Mouse (Mus musculus) midbrain, embryonic 11.5 days (tissue): ENCODE data around the gene Cd248. TPM values are rescaled to one million over a fixed set of nuclear protein-coding genes. Genes with fewer than 3 reads are reported as not detected.

ENCODE experiments used
- ATAC-seq: fragments of 200-750 bp; cut with Nextera tagmentation; 2 replicates; pipeline ENCODE4 v1.8.0; 2017; ENCODE audit warnings: moderate TSS enrichment, moderate library complexity; ENCODE audit not compliant: low FRiP score
- DNase-seq: peaks from one replicate; pipeline ENCODE4 v3.0.0; 2015; ENCODE audit warnings: low spot score; ENCODE audit errors: missing footprints
- H3K27ac ChIP-seq: fragments of 300-500 bp; sonication (generic); 2 replicates; pipeline ENCODE4 v1.5.1; 2014; ENCODE audit warnings: low read depth, low read length
- H3K27me3 ChIP-seq: fragments of 300-500 bp; sonication (generic); 2 replicates; pipeline ENCODE4 v1.6.1; 2014; ENCODE audit warnings: mild to moderate bottlenecking, low read length, moderate library complexity, mixed read lengths; ENCODE audit not compliant: control insufficient read depth, insufficient read depth
- H3K36me3 ChIP-seq: fragments of 300-500 bp; sonication (generic); 2 replicates; pipeline ENCODE4 v1.6.1; 2014; ENCODE audit warnings: mild to moderate bottlenecking, low read length, moderate library complexity, mixed read lengths; ENCODE audit not compliant: control insufficient read depth, insufficient read depth
- H3K4me1 ChIP-seq: fragments of 300-500 bp; sonication (generic); 2 replicates; pipeline ENCODE4 v1.6.1; 2014; ENCODE audit warnings: low read length; ENCODE audit not compliant: control insufficient read depth, insufficient read depth
- H3K4me2 ChIP-seq: fragments of 300-500 bp; sonication (generic); 2 replicates; pipeline ENCODE4 v1.6.1; 2014; ENCODE audit warnings: mild to moderate bottlenecking, moderate library complexity
- H3K4me3 ChIP-seq: fragments of 300-500 bp; sonication (generic); 2 replicates; pipeline ENCODE4 v1.5.1; 2014; ENCODE audit warnings: low read depth, low read length
- H3K9ac ChIP-seq: fragments of 300-500 bp; sonication (generic); 2 replicates; pipeline ENCODE4 v1.6.1; 2014; ENCODE audit warnings: low read length
- H3K9me3 ChIP-seq: fragments of 300-500 bp; sonication (generic); 2 replicates; pipeline ENCODE4 v1.6.1; 2016; ENCODE audit warnings: low read length; ENCODE audit not compliant: control insufficient read depth
- WGBS: fragments of 180-500 bp; shearing (Covaris S2); extraction: QIAGEN DNeasy Blood & Tissue Kit; methylation state at CpG from one replicate; pipeline ENCODE4 v1.1.7; 2014; 5-methylcytosine and 5-hydroxymethylcytosine counted together
- polyA plus RNA-seq: library from polyadenylated mRNA; unstranded; fragments of >200 nt; fragmentation: Nextera tagmentation; extraction: Ambion mirVana; gene quantifications from 2 replicates; pipeline ENCODE4 v1.2.1, GENCODE M21; 2014

The Cd248 gene
- polyA plus RNA-seq, 1 experiment from 2014 or later = 32.2 TPM

DNA sequence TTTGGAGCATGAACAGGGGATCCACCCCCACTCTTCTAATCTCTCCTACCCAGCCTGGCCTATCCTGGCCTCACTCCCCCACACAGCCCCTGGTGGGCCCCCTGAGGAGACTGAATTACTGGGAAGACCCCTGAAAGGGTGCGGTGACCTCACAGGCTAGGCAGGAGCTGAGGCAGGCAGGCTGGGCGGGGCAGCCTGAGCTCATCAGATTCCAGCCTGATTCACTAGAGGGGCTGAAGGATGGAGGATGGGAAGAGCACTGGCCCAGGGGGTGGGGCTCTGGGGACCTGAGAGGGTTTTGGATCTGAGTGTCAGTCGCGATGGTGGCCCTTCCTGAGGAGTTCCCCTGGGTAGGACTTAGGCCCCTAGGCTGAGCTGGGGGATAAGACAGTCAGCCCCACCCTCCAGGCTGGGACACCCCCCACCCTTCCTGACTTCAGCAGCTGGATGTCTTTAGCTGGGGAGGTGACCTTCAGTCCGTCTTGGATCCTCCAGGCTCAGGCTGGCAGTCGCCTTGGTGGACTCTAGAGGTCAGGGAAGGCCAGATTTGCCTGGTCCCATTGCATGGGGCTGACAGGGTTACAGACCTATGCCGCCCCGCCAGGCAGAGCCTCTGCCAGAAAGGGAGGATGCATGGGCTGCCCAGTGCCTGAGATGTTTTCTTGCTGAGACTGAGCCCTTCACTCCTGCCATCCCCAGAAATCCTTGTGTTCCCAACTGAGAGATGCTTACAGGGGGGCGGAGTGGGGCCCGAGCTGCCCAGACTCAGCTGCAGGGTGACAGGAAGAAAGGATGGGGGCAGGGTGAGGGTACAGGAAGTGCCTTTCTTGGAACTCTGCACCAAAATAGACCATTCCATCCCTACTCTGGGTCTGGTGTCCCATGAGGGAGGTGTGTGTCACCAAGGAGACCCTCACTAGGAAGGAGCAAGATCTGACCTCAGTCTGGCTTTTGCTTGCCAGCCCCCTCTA lies 8.8 kb upstream of the Cd248 start:
- no peak overlapping the region for H3K27ac ChIP-seq
- DNase-seq = no peak
- H3K9me3 ChIP-seq = no peaks in the 10 kb centered on the region
- no peaks in the 10 kb centered on the region for H3K36me3 ChIP-seq
- peak; percentile 47; the same call in 1 of the 2 replicates for ATAC-seq
- no peak overlapping the region for H3K9ac ChIP-seq
- peaks cover 8% of the 10 kb centered on the region; the same call in 1 of the 2 replicates for H3K4me1 ChIP-seq
- H3K4me3 ChIP-seq = no peak overlapping the region
- no peaks in the 10 kb centered on the region for H3K27me3 ChIP-seq
- no peak overlapping the region for H3K4me2 ChIP-seq
- 13% methylated on average over 10 of the region's 10 CpGs for WGBS

DNA sequence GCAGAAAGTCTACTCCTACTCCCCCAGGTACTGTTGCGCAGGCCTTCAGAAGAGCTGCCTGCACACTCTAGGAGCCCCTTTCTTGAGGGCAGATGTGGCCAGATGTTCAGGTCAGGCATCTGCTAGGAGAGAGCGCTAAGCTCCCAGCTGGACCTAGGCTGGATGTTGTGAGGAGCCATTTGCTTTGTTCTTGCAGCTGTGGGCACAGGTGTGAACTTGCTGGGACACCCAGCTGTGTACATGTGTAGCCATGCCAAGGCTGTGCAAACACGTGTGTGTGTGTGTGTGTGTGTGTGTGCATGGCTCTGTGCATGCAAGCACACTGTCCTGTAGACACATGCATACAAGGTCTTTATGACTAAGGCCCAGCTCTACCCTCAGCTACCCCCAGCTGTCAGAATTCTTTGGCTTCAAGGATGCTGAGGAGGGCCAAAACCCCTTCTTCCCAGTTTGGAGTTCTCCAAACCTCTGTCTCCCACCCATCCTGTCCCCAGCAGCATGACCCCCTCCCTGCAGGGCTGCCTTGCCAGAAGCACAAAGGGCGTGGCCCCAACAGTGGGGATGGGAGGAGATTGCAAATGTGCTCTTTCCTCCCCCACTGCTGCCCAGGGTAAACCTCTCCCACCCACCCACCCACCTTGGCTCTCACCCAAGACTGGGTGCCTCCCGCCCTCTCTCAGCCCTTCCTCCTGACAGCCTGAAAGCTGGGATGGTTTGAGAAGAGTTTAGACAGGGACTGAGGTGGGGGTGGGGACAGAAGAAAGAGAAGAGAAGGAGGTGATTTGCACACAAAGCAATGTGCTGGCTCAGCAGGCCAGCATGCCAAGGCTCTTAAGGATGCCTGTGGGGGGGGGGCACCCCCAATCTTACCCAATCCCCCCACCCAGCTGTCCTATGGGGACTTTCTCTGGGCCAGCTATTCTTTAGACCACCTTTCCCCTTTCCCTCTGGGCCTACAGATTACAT lies 7.2 kb upstream of the Cd248 start:
- Histone ChIP-seq H3K4me1 (peaks cover 8% of the 10 kb centered on the region; the same call in 1 of the 2 replicates), H3K27me3 (no peaks in the 10 kb centered on the region), H3K9ac (no peak overlapping the region), H3K4me2 (no peak overlapping the region), H3K27ac (no peak overlapping the region), H3K36me3 (no peaks in the 10 kb centered on the region), H3K9me3 (no peaks in the 10 kb centered on the region), H3K4me3 (no peak overlapping the region)
- no peak for DNase-seq
- 41% methylated on average over 5 of the region's 5 CpGs for WGBS
- no peak for ATAC-seq

DNA sequence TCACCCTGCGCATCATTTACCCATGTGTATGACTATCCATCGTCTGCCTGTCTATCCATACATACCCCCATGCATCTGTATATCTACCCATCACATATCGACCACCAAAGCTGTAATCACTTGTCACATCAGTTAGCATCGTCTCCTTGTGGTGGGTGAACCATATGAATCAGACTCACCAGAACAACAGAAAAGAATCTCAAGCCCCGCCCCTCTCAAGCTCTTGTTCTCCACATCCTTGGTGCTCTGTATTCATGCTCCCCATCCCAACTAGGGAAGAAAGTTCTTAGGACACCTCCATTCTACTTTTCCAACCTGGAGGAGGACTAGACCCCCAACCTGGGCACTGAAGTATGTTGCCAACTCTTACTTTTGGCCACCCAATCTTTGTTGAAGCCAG lies 5.8 kb upstream of the Cd248 start:
- WGBS = 91% methylated on average over 5 of the region's 5 CpGs
- DNase-seq (no peak), ATAC-seq (no peak)
- H3K4me1 ChIP-seq = peaks cover 8% of the 10 kb centered on the region; the same call in 1 of the 2 replicates
- H3K36me3 ChIP-seq = no peaks in the 10 kb centered on the region
- no peak overlapping the region for H3K4me3 ChIP-seq
- no peaks in the 10 kb centered on the region for H3K9me3 ChIP-seq
- H3K4me2 ChIP-seq = no peak overlapping the region
- H3K27me3 ChIP-seq = 0 out of 2 replicates have a peak, but pooled peaks cover 2% of the 10 kb centered on the region
- H3K9ac ChIP-seq = no peak overlapping the region
- H3K27ac ChIP-seq = no peak overlapping the region

DNA sequence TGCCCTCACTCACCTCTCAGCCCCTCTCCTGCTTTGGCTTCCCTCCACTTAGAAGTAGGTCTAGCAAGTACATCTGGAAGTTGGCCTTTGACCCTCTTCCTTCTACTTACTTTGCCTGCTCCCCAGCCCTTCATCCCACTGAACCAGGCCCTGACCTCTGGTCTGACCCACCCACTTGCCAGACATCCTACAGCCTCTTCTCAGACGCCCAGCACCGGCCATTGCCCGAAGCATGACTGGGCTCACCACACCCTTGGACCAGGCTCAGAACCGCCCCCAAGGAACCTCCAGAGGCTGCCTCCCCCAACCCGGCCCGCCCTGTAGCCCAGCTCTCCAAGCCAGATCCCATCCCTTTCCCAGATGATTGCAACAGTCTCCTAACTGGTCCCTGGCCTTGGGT lies 5.4 kb upstream of the Cd248 start:
- DNase-seq = no peak
- 84% methylated on average over 6 of the region's 6 CpGs for WGBS
- Histone ChIP-seq H3K4me1 (peaks cover 8% of the 10 kb centered on the region), H3K36me3 (no peaks in the 10 kb centered on the region), H3K27me3 (peaks cover 5% of the 10 kb centered on the region; the same call in 1 of the 2 replicates), H3K9me3 (no peaks in the 10 kb centered on the region), H3K9ac (no peak overlapping the region), H3K27ac (no peak overlapping the region), H3K4me3 (no peak overlapping the region), H3K4me2 (no peak overlapping the region)
- no peak for ATAC-seq

DNA sequence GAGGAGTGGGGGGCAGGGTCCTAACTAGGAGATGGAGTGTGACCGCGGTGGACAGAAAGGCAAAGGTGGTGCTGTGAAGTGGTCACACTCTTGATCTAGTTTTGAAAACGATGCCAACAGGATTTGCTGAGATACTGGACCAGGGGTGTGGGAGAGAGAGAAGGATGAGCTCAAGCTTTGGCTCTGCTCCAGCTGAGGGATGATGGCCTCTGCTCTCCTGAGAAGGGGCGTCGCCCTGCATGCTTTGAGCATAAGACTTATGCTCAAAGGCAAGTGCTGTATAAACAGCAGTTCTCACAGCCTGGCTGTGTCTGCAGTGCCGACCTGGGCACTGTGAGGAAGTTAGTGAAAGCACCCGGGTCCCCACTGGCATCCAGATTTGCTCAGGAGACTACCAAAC lies 2.8 kb upstream of the Cd248 start:
- H3K27ac ChIP-seq = no peak overlapping the region
- DNase-seq (no peak), ATAC-seq (no peak)
- H3K4me1 ChIP-seq = peaks cover 10% of the 10 kb centered on the region
- H3K4me2 ChIP-seq = no peak overlapping the region
- H3K9me3 ChIP-seq = no peaks in the 10 kb centered on the region
- H3K36me3 ChIP-seq = no peaks in the 10 kb centered on the region
- no peak overlapping the region for H3K4me3 ChIP-seq
- 75% methylated on average over 7 of the region's 7 CpGs for WGBS
- H3K27me3 ChIP-seq = peaks cover 31% of the 10 kb centered on the region
- no peak overlapping the region for H3K9ac ChIP-seq

DNA sequence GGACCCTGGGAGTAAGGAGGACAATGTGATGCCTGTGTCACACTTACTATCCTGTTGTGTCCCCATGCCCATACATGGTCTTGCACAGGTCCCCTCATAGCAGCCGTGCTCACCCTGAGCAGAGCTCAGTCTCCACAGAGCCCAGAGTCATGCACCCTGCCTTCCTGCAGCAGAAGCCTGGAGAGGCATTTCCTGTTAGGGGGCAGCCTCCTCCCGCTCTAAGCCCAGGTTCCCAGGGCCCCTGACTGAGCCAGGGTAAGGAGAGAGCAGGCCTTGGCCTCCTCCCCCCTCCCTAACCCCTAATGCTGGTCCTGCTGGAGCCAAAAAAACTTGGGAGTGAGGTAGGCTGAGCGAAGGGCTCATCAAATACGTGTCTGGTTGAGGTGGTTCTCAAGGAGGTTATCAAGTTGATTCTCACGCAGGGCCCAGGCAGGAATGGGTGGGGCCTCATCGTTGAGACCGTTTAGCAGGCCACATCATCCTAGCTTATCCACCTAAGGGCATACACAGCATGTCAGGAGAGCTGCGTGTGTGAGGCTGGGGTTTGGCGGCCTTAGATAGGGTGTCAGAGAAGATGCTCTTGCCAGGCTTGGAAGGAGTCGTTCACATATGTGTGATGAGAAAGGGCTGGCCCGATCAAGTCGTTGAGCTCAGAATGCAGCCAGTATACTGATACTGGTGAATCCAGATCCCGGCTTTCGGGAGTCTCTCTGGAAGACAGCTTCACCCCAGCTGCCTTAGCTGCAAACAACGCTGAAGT lies 658 bp upstream of the Cd248 start:
- Histone ChIP-seq H3K27me3 (peaks cover 39% of the 10 kb centered on the region), H3K4me3 (peak overlapping the region; percentile 33), H3K9ac (peak overlapping the region; percentile 56; the same call in 1 of the 2 replicates), H3K4me1 (peaks cover 20% of the 10 kb centered on the region), H3K36me3 (no peaks in the 10 kb centered on the region), H3K27ac (no peak overlapping the region), H3K4me2 (peak overlapping the region; percentile 78), H3K9me3 (no peaks in the 10 kb centered on the region)
- DNase-seq (peak; percentile 92), ATAC-seq (no peak)
- WGBS = 8% methylated on average over 15 of the region's 15 CpGs

DNA sequence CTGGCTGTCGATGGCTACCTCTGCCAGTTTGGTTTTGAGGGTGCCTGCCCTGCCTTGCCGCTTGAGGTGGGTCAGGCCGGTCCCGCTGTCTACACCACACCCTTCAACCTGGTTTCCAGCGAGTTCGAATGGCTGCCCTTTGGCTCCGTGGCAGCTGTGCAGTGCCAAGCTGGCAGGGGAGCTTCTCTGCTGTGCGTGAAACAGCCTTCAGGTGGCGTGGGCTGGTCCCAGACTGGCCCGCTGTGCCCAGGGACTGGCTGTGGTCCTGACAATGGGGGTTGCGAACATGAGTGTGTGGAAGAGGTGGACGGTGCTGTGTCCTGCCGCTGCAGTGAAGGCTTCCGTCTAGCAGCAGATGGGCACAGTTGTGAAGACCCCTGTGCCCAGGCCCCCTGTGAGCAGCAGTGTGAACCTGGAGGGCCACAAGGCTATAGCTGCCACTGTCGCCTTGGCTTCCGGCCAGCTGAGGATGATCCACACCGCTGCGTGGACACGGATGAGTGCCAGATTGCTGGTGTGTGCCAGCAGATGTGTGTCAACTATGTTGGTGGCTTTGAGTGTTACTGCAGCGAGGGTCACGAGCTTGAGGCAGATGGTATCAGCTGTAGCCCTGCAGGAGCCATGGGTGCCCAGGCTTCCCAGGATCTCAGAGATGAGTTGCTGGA lies 824 bp downstream of the Cd248 start:
- Histone ChIP-seq H3K36me3 (no peaks in the 10 kb centered on the region), H3K9me3 (no peaks in the 10 kb centered on the region), H3K4me3 (peak overlapping the region; percentile 33), H3K27me3 (peaks cover 39% of the 10 kb centered on the region), H3K9ac (peak overlapping the region; percentile 56), H3K4me1 (peaks cover 24% of the 10 kb centered on the region), H3K27ac (no peak overlapping the region), H3K4me2 (peak overlapping the region; percentile 78)
- 43% methylated on average over 21 of the region's 21 CpGs for WGBS
- ATAC-seq = no peak
- DNase-seq = peak; percentile 90

DNA sequence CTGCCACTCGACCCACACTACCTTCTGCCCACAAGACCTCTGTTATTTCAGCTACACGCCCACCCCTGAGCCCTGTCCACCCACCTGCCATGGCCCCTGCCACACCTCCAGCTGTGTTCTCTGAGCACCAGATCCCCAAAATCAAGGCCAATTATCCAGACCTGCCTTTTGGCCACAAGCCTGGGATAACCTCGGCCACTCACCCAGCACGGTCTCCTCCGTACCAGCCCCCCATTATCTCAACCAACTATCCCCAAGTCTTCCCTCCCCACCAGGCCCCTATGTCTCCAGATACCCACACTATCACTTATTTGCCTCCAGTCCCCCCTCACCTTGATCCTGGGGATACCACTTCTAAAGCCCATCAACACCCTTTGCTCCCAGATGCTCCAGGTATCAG lies 1.6 kb downstream of the Cd248 start:
- ATAC-seq = no peak
- 90% methylated on average over 5 of the region's 5 CpGs for WGBS
- H3K4me2 ChIP-seq = no peak overlapping the region
- H3K27me3 ChIP-seq = peaks cover 39% of the 10 kb centered on the region
- H3K9me3 ChIP-seq = no peaks in the 10 kb centered on the region
- no peak for DNase-seq
- H3K27ac ChIP-seq = no peak overlapping the region
- H3K4me3 ChIP-seq = no peak overlapping the region
- no peak overlapping the region for H3K9ac ChIP-seq
- H3K36me3 ChIP-seq = no peaks in the 10 kb centered on the region
- peaks cover 24% of the 10 kb centered on the region for H3K4me1 ChIP-seq
